ENCODE assay signal across 14 mouse cellular contexts in genomic region chr5:64040676-64041075, GRCm38 (mm10). TPM values are rescaled to one million over a fixed set of nuclear protein-coding genes. Genes with fewer than 3 reads are reported as not detected.
DNase-seq lines count a peak whose midpoint lies in the region; ATAC-seq and TF ChIP-seq lines count a peak whose summit lies in the region.
"Had no signal": no experiment of that assay in that cellular context is flagged by ENCODE, and none has a peak within 500 bp of the region (broad histone marks: within the 10 kb centered on the region; RNA-seq: fewer than 3 reads in every experiment).

No protein-coding gene starts in this region.

- no peak overlapping the region for H3K9ac ChIP-seq in stomach, embryonic 16.5 days (ENCODE audit: low read length)
- no peak overlapping the region for H3K9ac ChIP-seq in stomach, postnatal 0 days (ENCODE audit: low read length)
- H3K9ac ChIP-seq in lung, postnatal 0 days (replicated peaks; ENCODE audit: low read depth): no peak overlapping the region
- no peak overlapping the region for H3K9ac ChIP-seq in hindbrain, embryonic 16.5 days (ENCODE audit: low read depth, low read length)
- H3K9ac ChIP-seq: forebrain, embryonic 15.5 days; limb, embryonic 12.5 days had no signal

- ATAC-seq in stomach, embryonic 16.5 days (ENCODE audit: insufficient read depth, low FRiP score): 0 out of 2 replicates have a peak, but pooled peaks have one; percentile 40
- ATAC-seq in stomach, postnatal 0 days (ENCODE audit: low FRiP score, low TSS enrichment): no peak
- peak; percentile 40; the same call in 1 of the 2 replicates for ATAC-seq in G1E (ENCODE audit: extremely low read depth, insufficient number of reproducible peaks, low FRiP score, poor library complexity, severe bottlenecking)
- peak; percentile 82 for ATAC-seq in lung, postnatal 0 days
- no peak for ATAC-seq in hindbrain, embryonic 16.5 days
- ATAC-seq: forebrain, embryonic 15.5 days had no signal

- H3K27ac ChIP-seq in stomach, embryonic 16.5 days (ENCODE audit: low read length): no peak overlapping the region
- H3K27ac ChIP-seq in stomach, postnatal 0 days (replicated peaks): no peak overlapping the region
- H3K27ac ChIP-seq in lung, postnatal 0 days (ENCODE audit: low read length): no peak overlapping the region
- H3K27ac ChIP-seq in hindbrain, embryonic 16.5 days (ENCODE audit: low read depth, low read length): no peak overlapping the region
- H3K27ac ChIP-seq: forebrain, embryonic 15.5 days; limb, embryonic 12.5 days; macrophage had no signal

- H3K9me3 ChIP-seq in stomach, embryonic 16.5 days (replicated peaks; ENCODE audit: control insufficient read depth, low read length): no peaks in the 10 kb centered on the region
- H3K9me3 ChIP-seq in stomach, postnatal 0 days (ENCODE audit: control insufficient read depth, low read length): no peaks in the 10 kb centered on the region
- H3K9me3 ChIP-seq in G1E (replicated peaks): no peaks in the 10 kb centered on the region
- H3K9me3 ChIP-seq in lung, postnatal 0 days (ENCODE audit: low read length): no peaks in the 10 kb centered on the region
- H3K9me3 ChIP-seq in hindbrain, embryonic 16.5 days (ENCODE audit: control insufficient read depth, low read length): no peaks in the 10 kb centered on the region
- H3K9me3 ChIP-seq: forebrain, embryonic 15.5 days; limb, embryonic 12.5 days had no signal

- H3K36me3 ChIP-seq in stomach, embryonic 16.5 days (ENCODE audit: control insufficient read depth, insufficient read depth, low read length): no peaks in the 10 kb centered on the region
- H3K36me3 ChIP-seq in stomach, postnatal 0 days (ENCODE audit: control insufficient read depth, insufficient read depth, low read length): no peaks in the 10 kb centered on the region
- H3K36me3 ChIP-seq in G1E (replicated peaks): no peaks in the 10 kb centered on the region
- H3K36me3 ChIP-seq in lung, postnatal 0 days (ENCODE audit: insufficient read depth, low read length): no peaks in the 10 kb centered on the region
- H3K36me3 ChIP-seq in hindbrain, embryonic 16.5 days (ENCODE audit: control insufficient read depth, insufficient read depth, low read length): no peaks in the 10 kb centered on the region
- H3K36me3 ChIP-seq: forebrain, embryonic 15.5 days; limb, embryonic 12.5 days had no signal

- intact Hi-C loops in left cerebral cortex, postnatal 10 days (cut with DNase I): no loop called here

- WGBS in stomach, embryonic 16.5 days: 69% methylated on average over 6 of the region's 6 CpGs
- WGBS in stomach, postnatal 0 days: 66% methylated on average over 6 of the region's 6 CpGs
- 53% methylated on average over 6 of the region's 6 CpGs for WGBS in lung, postnatal 0 days
- 86% methylated on average over 6 of the region's 6 CpGs for WGBS in hindbrain, embryonic 16.5 days

- TF ChIP-seq EP300 in stomach, postnatal 0 days (optimal IDR thresholded peaks at IDR 0.05): no peak
- no peak for TF ChIP-seq EP300 in lung, postnatal 0 days (IDR thresholded peaks at IDR 0.05)

- no peak for DNase-seq in stomach, postnatal 0 days (ENCODE audit: low spot score)
- no peak for DNase-seq in G1E (ENCODE audit: low spot score)
- DNase-seq in lung, postnatal 0 days (ENCODE audit: low spot score): peak; percentile 68
- peak; percentile 80 to 84 for DNase-seq in spleen, postnatal 36 days (ENCODE audit: low spot score in 2 of 2)
- no peak for DNase-seq in left cerebral cortex, postnatal 10 days (ENCODE audit: extremely low spot score in 1 of 2, low spot score in 2 of 2)
- DNase-seq: cerebellum, postnatal 14 days; heart, postnatal 10 days; kidney, adult 11 months had no signal

- TF ChIP-seq CTCF in stomach, postnatal 0 days (IDR thresholded peaks at IDR 0.05; ENCODE audit: low read depth): no peak
- no peak for TF ChIP-seq CTCF in G1E (IDR thresholded peaks at IDR 0.05; ENCODE audit: low read depth, low read length)
- no peak for TF ChIP-seq CTCF in lung, postnatal 0 days (IDR thresholded peaks at IDR 0.05)

- H3K4me3 ChIP-seq in stomach, embryonic 16.5 days (replicated peaks; ENCODE audit: low read length): no peak overlapping the region
- H3K4me3 ChIP-seq in stomach, postnatal 0 days (ENCODE audit: low read depth, low read length): no peak overlapping the region
- no peak overlapping the region for H3K4me3 ChIP-seq in G1E (ENCODE audit: low read depth, low read length)
- no peak overlapping the region for H3K4me3 ChIP-seq in lung, postnatal 0 days (ENCODE audit: low read depth, low read length)
- no peak overlapping the region for H3K4me3 ChIP-seq in hindbrain, embryonic 16.5 days (ENCODE audit: low read length)
- H3K4me3 ChIP-seq: forebrain, embryonic 15.5 days; limb, embryonic 12.5 days; myocyte had no signal

- H3K27me3 ChIP-seq in stomach, embryonic 16.5 days (ENCODE audit: control insufficient read depth, insufficient read depth, low read length): no peaks in the 10 kb centered on the region
- H3K27me3 ChIP-seq in stomach, postnatal 0 days (ENCODE audit: control insufficient read depth, insufficient read depth, low read length): no peaks in the 10 kb centered on the region
- H3K27me3 ChIP-seq in G1E (ENCODE audit: insufficient read depth, low read length): peaks cover 2% of the 10 kb centered on the region
- H3K27me3 ChIP-seq in lung, postnatal 0 days (replicated peaks; ENCODE audit: insufficient read depth, low read length): no peaks in the 10 kb centered on the region
- no peaks in the 10 kb centered on the region for H3K27me3 ChIP-seq in hindbrain, embryonic 16.5 days (replicated peaks; ENCODE audit: control insufficient read depth, insufficient read depth, low read length)
- H3K27me3 ChIP-seq: forebrain, embryonic 15.5 days; limb, embryonic 12.5 days had no signal

- H3K4me1 ChIP-seq in stomach, embryonic 16.5 days (ENCODE audit: control insufficient read depth, insufficient read depth, low read length): no peaks in the 10 kb centered on the region
- H3K4me1 ChIP-seq in stomach, postnatal 0 days (replicated peaks; ENCODE audit: control insufficient read depth, insufficient read depth): no peaks in the 10 kb centered on the region
- peaks cover 2% of the 10 kb centered on the region; the same call in 1 of the 2 replicates for H3K4me1 ChIP-seq in G1E (ENCODE audit: insufficient read depth, low read depth, low read length)
- peaks cover 7% of the 10 kb centered on the region; the same call in 1 of the 2 replicates for H3K4me1 ChIP-seq in lung, postnatal 0 days (ENCODE audit: insufficient read depth, low read depth, low read length)
- no peaks in the 10 kb centered on the region for H3K4me1 ChIP-seq in hindbrain, embryonic 16.5 days (ENCODE audit: control insufficient read depth, insufficient read depth, low read depth, low read length)

- no peak overlapping the region for H3K4me2 ChIP-seq in stomach, embryonic 16.5 days (ENCODE audit: low read depth, low read length)
- H3K4me2 ChIP-seq in stomach, postnatal 0 days (replicated peaks; ENCODE audit: low read depth): no peak overlapping the region
- H3K4me2 ChIP-seq in lung, postnatal 0 days (replicated peaks; ENCODE audit: low read depth, low read length): no peak overlapping the region
- H3K4me2 ChIP-seq in hindbrain, embryonic 16.5 days (ENCODE audit: low read length): no peak overlapping the region
- H3K4me2 ChIP-seq: forebrain, embryonic 15.5 days; limb, embryonic 12.5 days had no signal

RNA-seq across cellular contexts. Expression of gene Pgm2, which starts 52.1 kb away (rescaled TPM):
- polyA plus RNA-seq in stomach, embryonic 16.5 days (2015; fragmentation: Nextera tagmentation; extraction: Ambion mirVana): 39.0 and 39.9 TPM in 2 replicates
- polyA plus RNA-seq in stomach, postnatal 0 days (2015; fragmentation: Nextera tagmentation; extraction: Ambion mirVana): 33.8 and 34.3 TPM in 2 replicates
- total RNA-seq in G1E (2014; fragmentation: Nextera tagmentation) (101 and 110 TPM in 2 replicates), G1E (2017) (64.1 and 65.8 TPM in 2 replicates)
- polyA plus RNA-seq in G1E (2012): 49.0 and 61.2 TPM in 2 replicates
- 27.0 and 28.3 TPM in 2 replicates for polyA plus RNA-seq in lung, postnatal 0 days (2015; fragmentation: Nextera tagmentation; extraction: Ambion mirVana)
- 18.8 and 18.9 TPM in 2 replicates for polyA plus RNA-seq in hindbrain, embryonic 16.5 days (2015; fragmentation: Nextera tagmentation; extraction: Ambion mirVana)
- 10 to 100 TPM; 10.3 to 10.7 TPM for total RNA-seq in left cerebral cortex, postnatal 10 days (2021)

Comparison
In these comparisons a context has a peak if more than half of its experiments do, and no peak if none do; other contexts are left out.
1. ATAC-seq: peak in stomach, embryonic 16.5 days (single experiment), G1E (single experiment) and lung, postnatal 0 days (single experiment); none in stomach, postnatal 0 days (single experiment) and hindbrain, embryonic 16.5 days (single experiment).
2. DNase-seq: peak in lung, postnatal 0 days (single experiment) and spleen, postnatal 36 days (2 of 2); none in stomach, postnatal 0 days (single experiment), G1E (single experiment) and left cerebral cortex, postnatal 10 days (0 of 2).